Mouse (Mus musculus): ENCODE data around the gene Scgb1a1. TPM values are rescaled to one million over a fixed set of nuclear protein-coding genes. Genes with fewer than 3 reads are reported as not detected.

Gene Scgb1a1
- total and polyA plus RNA-seq, 2 experiments from 2014 or later, result not detected

- Histone ChIP-seq H3K27me3 (ENCODE audit: insufficient read depth, low read length) (no peaks in the 10 kb centered on the region), H3K4me2 (ENCODE audit: low read depth, low read length, poor library complexity, severe bottlenecking) (no peak overlapping the region), H3K4me3 (ENCODE audit: low read depth, low read length) (no peak overlapping the region), H3K36me3 (ENCODE audit: insufficient read depth, low read length) (no peaks in the 10 kb centered on the region), H3K9ac (replicated peaks; ENCODE audit: low read length, poor library complexity, severe bottlenecking) (no peak overlapping the region), H3K27ac (ENCODE audit: low read depth, low read length) (no peak overlapping the region), H3K4me1 (ENCODE audit: insufficient read depth, low read length) (no peaks in the 10 kb centered on the region), H3K9me3 (ENCODE audit: low read length) (no peaks in the 10 kb centered on the region)
- ATAC-seq (ENCODE audit: low FRiP score), result no peak
- TF ChIP-seq CTCF (IDR thresholded peaks at IDR 0.05), result no peak
- no peak for DNase-seq (ENCODE audit: low spot score)
- 83% methylated on average over 9 of the region's 9 CpGs for WGBS
These were observed 37.2 kb downstream of the Scgb1a1 start for GRCm38 (mm10) chr19:9050294-9051229.

GRCm38 (mm10) chr19:9048981-9049687 is 38.6 kb downstream of the Scgb1a1 start:
- WGBS, result 87% methylated on average over 4 of the region's 4 CpGs
- Histone ChIP-seq H3K36me3 (ENCODE audit: insufficient read depth, low read length) (no peaks in the 10 kb centered on the region), H3K4me3 (ENCODE audit: low read depth, low read length) (no peak overlapping the region), H3K9ac (replicated peaks; ENCODE audit: low read length, poor library complexity, severe bottlenecking) (no peak overlapping the region), H3K4me2 (ENCODE audit: low read depth, low read length, poor library complexity, severe bottlenecking) (no peak overlapping the region), H3K27ac (ENCODE audit: low read depth, low read length) (no peak overlapping the region), H3K9me3 (ENCODE audit: low read length) (no peaks in the 10 kb centered on the region), H3K4me1 (ENCODE audit: insufficient read depth, low read length) (no peaks in the 10 kb centered on the region), H3K27me3 (ENCODE audit: insufficient read depth, low read length) (no peaks in the 10 kb centered on the region)
- no peak for TF ChIP-seq CTCF (IDR thresholded peaks at IDR 0.05)
- ATAC-seq (ENCODE audit: low FRiP score) (no peak), DNase-seq (ENCODE audit: low spot score) (no peak)

DNA sequence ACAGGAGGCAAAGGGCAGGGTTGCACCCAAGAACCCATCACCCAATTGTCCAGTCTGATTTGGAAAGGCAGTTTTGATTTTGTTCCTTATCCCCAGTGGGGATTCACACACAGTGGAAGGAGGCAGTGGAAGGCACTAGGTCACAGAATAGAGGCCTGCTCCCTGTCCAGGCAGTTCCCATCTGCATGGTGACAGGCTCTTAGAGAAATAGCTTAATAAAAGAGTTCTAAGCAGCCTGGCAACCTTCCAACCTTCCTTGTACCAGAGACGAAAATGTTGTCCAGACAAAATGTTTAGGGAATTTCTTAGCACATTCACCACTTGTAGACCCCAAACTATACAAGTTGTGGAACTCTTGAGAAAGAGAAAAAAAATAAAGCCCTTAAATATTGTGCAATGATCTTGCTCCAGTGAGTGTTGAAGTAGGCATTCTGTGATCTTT is 39.8 kb downstream of the Scgb1a1 start:
- Histone ChIP-seq H3K4me1 (ENCODE audit: insufficient read depth, low read length) (no peaks in the 10 kb centered on the region), H3K27ac (ENCODE audit: low read depth, low read length) (no peak overlapping the region), H3K9me3 (ENCODE audit: low read length) (no peaks in the 10 kb centered on the region), H3K4me3 (ENCODE audit: low read depth, low read length) (no peak overlapping the region), H3K4me2 (ENCODE audit: low read depth, low read length, poor library complexity, severe bottlenecking) (no peak overlapping the region), H3K27me3 (ENCODE audit: insufficient read depth, low read length) (no peaks in the 10 kb centered on the region), H3K36me3 (ENCODE audit: insufficient read depth, low read length) (no peaks in the 10 kb centered on the region), H3K9ac (replicated peaks; ENCODE audit: low read length, poor library complexity, severe bottlenecking) (no peak overlapping the region)
- TF ChIP-seq CTCF (IDR thresholded peaks at IDR 0.05), result no peak
- 26% methylated on average over 1 of the region's 1 CpGs for WGBS
- ATAC-seq (ENCODE audit: low FRiP score) (no peak), DNase-seq (ENCODE audit: low spot score) (peak; percentile 22)

- no peak for ATAC-seq (ENCODE audit: low FRiP score)
- H3K9ac ChIP-seq (replicated peaks; ENCODE audit: low read length, poor library complexity, severe bottlenecking), result no peak overlapping the region
These were observed 40.4 kb downstream of the Scgb1a1 start for GRCm38 (mm10) chr19:9047207-9047945.

DNA sequence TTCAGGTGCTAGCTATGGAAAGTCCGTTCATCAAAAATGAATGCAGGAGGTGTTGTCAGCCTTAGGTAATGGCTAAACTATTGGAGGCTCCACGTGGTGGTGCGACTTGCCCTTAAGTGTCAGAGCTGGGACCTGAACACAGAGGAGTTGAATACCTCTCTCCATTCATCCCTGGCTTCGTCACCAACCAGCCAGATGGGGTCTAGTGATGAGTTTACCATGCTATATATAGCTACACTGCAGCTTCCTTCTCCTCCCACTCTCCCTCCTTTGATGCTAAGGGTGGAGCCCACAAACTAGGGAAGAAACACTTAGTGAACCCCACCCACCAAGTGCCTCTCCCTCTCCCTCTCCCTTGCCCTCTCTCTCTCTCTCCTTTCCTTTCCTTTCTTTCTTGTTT is 43.5 kb downstream of the Scgb1a1 start:
- Histone ChIP-seq H3K9ac (replicated peaks; ENCODE audit: low read length, poor library complexity, severe bottlenecking) (no peak overlapping the region), H3K4me1 (ENCODE audit: insufficient read depth, low read length) (no peaks in the 10 kb centered on the region), H3K4me2 (ENCODE audit: low read depth, low read length, poor library complexity, severe bottlenecking) (no peak overlapping the region), H3K36me3 (ENCODE audit: insufficient read depth, low read length) (no peaks in the 10 kb centered on the region), H3K27me3 (ENCODE audit: insufficient read depth, low read length) (no peaks in the 10 kb centered on the region), H3K27ac (ENCODE audit: low read depth, low read length) (no peak overlapping the region), H3K9me3 (ENCODE audit: low read length) (no peaks in the 10 kb centered on the region), H3K4me3 (ENCODE audit: low read depth, low read length) (no peak overlapping the region)
- TF ChIP-seq CTCF (IDR thresholded peaks at IDR 0.05), result no peak
- WGBS, result 85% methylated on average over 4 of the region's 4 CpGs
- ATAC-seq (ENCODE audit: low FRiP score) (no peak), DNase-seq (ENCODE audit: low spot score) (no peak)

More at GRCm38 (mm10) chr19:9047207-9047945, 40.4 kb downstream of the Scgb1a1 start:
- no peaks in the 10 kb centered on the region for H3K4me1 ChIP-seq (ENCODE audit: insufficient read depth, low read length)
- TF ChIP-seq CTCF (IDR thresholded peaks at IDR 0.05), result no peak
- no peaks in the 10 kb centered on the region for H3K27me3 ChIP-seq (ENCODE audit: insufficient read depth, low read length)
- H3K27ac ChIP-seq (ENCODE audit: low read depth, low read length), result no peak overlapping the region
- H3K4me3 ChIP-seq (ENCODE audit: low read depth, low read length), result no peak overlapping the region
- DNase-seq (ENCODE audit: low spot score), result no peak
- 74% methylated on average over 7 of the region's 7 CpGs for WGBS
- no peaks in the 10 kb centered on the region for H3K9me3 ChIP-seq (ENCODE audit: low read length)
- no peak overlapping the region for H3K4me2 ChIP-seq (ENCODE audit: low read depth, low read length, poor library complexity, severe bottlenecking)
- H3K36me3 ChIP-seq (ENCODE audit: insufficient read depth, low read length), result no peaks in the 10 kb centered on the region

All from midbrain, postnatal 0 days (tissue).